In the genomic region with DNA sequence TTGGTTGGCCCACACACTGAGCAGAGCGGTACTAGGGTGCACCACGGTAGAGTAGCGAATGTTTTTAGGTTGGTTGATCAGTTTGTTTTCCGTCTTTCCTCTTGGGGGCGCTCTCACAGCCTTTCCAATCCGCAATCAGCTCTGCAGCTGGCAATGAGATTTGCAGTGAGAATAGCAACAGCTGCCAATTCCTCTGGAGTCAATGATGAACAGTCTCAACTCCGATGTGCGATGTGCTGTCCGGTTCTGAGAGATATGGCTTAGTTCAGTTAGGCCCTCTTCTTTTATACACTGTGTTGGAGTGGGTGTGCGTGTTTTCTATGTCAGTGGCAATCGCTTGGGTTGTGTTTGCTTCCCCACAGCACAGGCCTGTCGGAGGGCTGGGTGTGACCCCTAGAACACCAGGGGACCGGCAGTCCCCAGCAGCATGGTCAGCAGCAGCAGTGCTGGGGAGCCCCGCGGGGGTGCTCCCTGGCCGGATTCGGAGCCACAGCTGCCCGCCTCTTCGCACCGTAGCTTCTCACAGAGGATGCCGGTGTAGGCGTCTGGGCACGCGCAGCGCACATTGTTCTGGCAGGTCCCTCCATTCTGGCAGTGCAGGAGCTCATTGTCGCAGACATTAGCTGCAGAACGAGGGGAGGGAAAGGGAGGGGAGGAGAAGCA, we compare ENCODE assay signal across 8 mouse cellular contexts.
DNase-seq lines count a peak whose midpoint lies in the region; ATAC-seq lines count a peak whose summit lies in the region.
"Had no signal": no experiment of that assay in that cellular context is flagged by ENCODE, and none has a peak within 500 bp of the region (broad histone marks: within the 10 kb centered on the region; RNA-seq: fewer than 3 reads in every experiment).

No protein-coding gene starts in this region.

- H3K4me2 ChIP-seq in intestine, embryonic 15.5 days (replicated peaks), result peak overlapping the region; percentile 83

- H3K4me1 ChIP-seq in intestine, embryonic 15.5 days (replicated peaks), result 0 out of 2 replicates have a peak, but pooled peaks cover 5% of the 10 kb centered on the region
- peaks cover 17% of the 10 kb centered on the region for H3K4me1 ChIP-seq in midbrain, embryonic 10.5 days

- H3K36me3 ChIP-seq in intestine, embryonic 15.5 days, result no peaks in the 10 kb centered on the region
- H3K36me3 ChIP-seq in midbrain, embryonic 10.5 days, result no peaks in the 10 kb centered on the region

- no peak overlapping the region for H3K27ac ChIP-seq in intestine, embryonic 15.5 days
- peak overlapping the region; percentile 91 for H3K27ac ChIP-seq in midbrain, embryonic 10.5 days (replicated peaks)
- H3K27ac ChIP-seq: macrophage had no signal

- H3K27me3 ChIP-seq in intestine, embryonic 15.5 days (replicated peaks), result no peaks in the 10 kb centered on the region
- H3K27me3 ChIP-seq in midbrain, embryonic 10.5 days (ENCODE audit: low read depth, poor library complexity, severe bottlenecking), result no peaks in the 10 kb centered on the region

- WGBS in intestine, embryonic 15.5 days, result 6% methylated on average over 27 of the region's 27 CpGs
- 2% methylated on average over 27 of the region's 27 CpGs for WGBS in midbrain, embryonic 10.5 days

- peak overlapping the region; percentile 32 for H3K4me3 ChIP-seq in intestine, embryonic 15.5 days (replicated peaks)
- H3K4me3 ChIP-seq in midbrain, embryonic 10.5 days, result peak overlapping the region; percentile 58

- peak; percentile 40 for DNase-seq in adrenal gland, postnatal 14 days
- peak; percentile 61 to 63 for DNase-seq in cerebellum, postnatal 25 days
- DNase-seq in frontal cortex, postnatal 25 days (ENCODE audit: low spot score in 2 of 2), result peak; percentile 42 to 64
- DNase-seq in left cerebral cortex, adult 9 months (ENCODE audit: low spot score in 2 of 2), result peak; percentile 50 to 75
- DNase-seq in midbrain, embryonic 10.5 days (ENCODE audit: low spot score), result peak; percentile 76
- DNase-seq in right cerebral cortex, postnatal 4 days, result peak; percentile 71

- no peaks in the 10 kb centered on the region for H3K9me3 ChIP-seq in intestine, embryonic 15.5 days
- H3K9me3 ChIP-seq in midbrain, embryonic 10.5 days (replicated peaks), result no peaks in the 10 kb centered on the region

- ATAC-seq in intestine, embryonic 15.5 days, result peak; percentile 79

- no peak overlapping the region; the same call in 1 of the 2 replicates for H3K9ac ChIP-seq in intestine, embryonic 15.5 days
